Mouse (Mus musculus) thymus, postnatal 14 days (tissue): Measurements from ENCODE around the gene Slit3.

Source experiments
- DNase-seq: peaks from one replicate; pipeline ENCODE4 v3.0.0; 2021

The Slit3 gene

GRCm38 (mm10) chr11:35315449-35316028 lies 194.5 kb downstream of the Slit3 start:
- no peak for DNase-seq

GRCm38 (mm10) chr11:35317221-35317620 lies 196.2 kb downstream of the Slit3 start:
- no peak for DNase-seq

GRCm38 (mm10) chr11:35317775-35318432 lies 196.9 kb downstream of the Slit3 start:
- DNase-seq, result no peak

DNA sequence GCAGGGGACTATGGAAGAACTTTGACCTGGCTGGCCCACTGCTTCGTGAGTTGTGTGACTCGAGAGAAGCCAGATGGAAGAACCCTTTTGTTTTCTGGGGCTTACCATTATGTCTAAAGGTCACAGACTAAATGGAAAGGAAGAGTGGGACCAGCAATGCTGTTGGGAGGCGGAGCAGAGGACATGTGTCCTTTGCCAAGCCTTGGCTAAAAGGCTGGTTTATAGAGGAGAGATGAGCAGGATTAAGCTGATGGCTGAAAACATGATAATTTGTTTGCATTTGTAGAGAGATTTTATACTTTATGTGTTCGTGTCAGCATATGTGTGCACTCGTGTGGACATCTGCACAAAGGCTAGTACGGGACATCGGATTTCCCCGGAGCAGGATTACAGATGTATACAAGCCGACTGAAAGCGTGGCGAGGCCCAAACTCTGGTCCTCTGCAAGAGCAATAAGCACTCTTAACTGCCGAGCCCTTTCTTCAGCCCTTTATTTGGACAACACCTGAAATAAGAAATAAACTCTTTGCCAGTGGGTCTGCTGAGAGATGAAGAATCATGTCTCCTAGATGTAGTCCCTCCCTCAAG lies 197.5 kb downstream of the Slit3 start:
- DNase-seq, result no peak

GRCm38 (mm10) chr11:35320518-35320917 lies 199.5 kb downstream of the Slit3 start:
- DNase-seq, result no peak

DNA sequence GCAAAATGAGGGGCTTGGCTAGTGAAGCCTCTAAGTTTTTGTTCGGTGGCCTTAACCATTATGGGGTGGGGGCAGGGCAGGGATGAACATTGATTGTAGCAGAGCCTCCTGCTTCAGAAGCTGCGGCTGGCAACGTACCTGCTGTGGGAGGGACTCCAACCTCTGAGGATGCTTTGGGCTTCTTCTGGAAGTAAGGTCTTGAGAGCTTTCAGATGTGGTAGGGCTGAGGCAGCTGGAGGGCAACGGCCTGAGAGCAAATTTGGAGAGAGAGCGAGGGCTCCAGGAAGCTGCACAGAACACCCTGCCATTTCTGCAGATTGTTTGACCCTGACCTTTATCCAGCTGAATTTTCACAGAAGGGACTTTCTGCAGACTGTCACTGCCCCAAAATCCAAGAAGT lies 203.4 kb downstream of the Slit3 start:
- peak; percentile 64 for DNase-seq

GRCm38 (mm10) chr11:35325131-35325995 lies 204.3 kb downstream of the Slit3 start:
- peak; percentile 51 for DNase-seq

DNA sequence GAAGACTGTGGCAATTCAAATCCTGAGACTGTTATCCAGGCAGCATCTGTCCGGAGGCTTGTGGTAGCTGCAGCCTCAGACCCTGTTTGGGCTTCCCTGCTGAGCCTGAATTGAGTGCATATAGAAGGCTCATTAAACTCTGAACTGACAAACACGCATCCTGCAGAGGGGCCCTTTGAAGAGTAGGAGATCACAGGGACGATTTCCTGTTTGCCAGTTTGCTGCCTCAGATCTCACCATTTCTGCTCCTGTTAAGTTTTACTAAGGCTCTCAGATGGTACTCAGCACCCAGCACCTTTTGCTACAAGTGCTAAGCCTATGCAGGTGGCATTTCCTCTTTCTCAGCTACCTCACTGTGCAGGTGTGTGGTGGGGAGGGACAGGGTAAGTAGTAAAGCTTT lies 205.3 kb downstream of the Slit3 start:
- DNase-seq, result peak; percentile 75

GRCm38 (mm10) chr11:35327899-35328298 lies 206.9 kb downstream of the Slit3 start:
- no peak for DNase-seq

DNA sequence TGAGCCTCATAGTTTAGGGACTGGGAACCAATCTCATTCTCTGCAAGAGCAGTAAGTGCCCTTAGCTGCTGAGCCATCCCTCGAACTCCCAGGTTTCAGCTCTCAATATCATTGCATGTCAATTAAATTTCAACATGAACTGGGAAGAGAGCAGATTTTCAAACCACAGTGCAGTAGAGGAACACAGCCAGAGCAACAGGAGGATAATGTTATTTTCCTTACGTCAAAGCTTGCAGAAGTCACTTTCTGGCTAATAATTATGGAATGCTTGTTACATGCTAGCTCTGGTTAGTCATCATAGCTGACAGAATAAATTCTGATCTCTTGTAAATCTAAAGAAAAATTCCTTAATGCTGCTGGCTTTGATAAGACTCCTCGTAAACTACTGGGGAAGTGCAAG lies 210.5 kb downstream of the Slit3 start:
- no peak for DNase-seq

GRCm38 (mm10) chr11:35336558-35336957 lies 215.5 kb downstream of the Slit3 start:
- no peak for DNase-seq

- DNase-seq, result no peak
Observed at GRCm38 (mm10) chr11:35337493-35337892, 216.5 kb downstream of the Slit3 start.

GRCm38 (mm10) chr11:35337927-35338819 lies 217.1 kb downstream of the Slit3 start:
- no peak for DNase-seq

- DNase-seq, result no peak
Observed at GRCm38 (mm10) chr11:35340752-35341151, 219.7 kb downstream of the Slit3 start.

- no peak for DNase-seq
Observed at GRCm38 (mm10) chr11:35342486-35342885, 221.5 kb downstream of the Slit3 start.

GRCm38 (mm10) chr11:35345696-35346480 lies 224.9 kb downstream of the Slit3 start:
- DNase-seq, result no peak

GRCm38 (mm10) chr11:35348099-35348498 lies 227.1 kb downstream of the Slit3 start:
- DNase-seq, result no peak

DNA sequence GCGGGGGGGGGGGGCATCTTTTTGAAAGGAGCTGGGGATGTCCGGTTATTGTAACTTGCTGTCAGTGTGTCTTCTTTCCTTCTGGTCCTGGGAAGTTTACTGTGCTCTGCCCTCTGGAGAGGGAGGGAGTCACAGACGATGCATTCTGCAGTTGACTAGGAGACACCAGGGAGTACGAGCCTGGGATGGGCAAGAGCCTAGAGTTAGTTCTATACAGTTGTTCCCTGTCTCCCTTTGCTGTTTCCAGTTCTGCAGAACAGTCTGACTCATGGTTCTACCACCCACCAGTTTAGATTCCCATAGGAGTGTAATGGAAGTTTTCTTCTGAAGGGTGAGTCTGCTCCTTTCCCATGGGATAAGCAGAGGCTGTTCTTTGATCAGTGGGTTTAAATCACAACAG lies 229.9 kb downstream of the Slit3 start:
- DNase-seq, result no peak

DNA sequence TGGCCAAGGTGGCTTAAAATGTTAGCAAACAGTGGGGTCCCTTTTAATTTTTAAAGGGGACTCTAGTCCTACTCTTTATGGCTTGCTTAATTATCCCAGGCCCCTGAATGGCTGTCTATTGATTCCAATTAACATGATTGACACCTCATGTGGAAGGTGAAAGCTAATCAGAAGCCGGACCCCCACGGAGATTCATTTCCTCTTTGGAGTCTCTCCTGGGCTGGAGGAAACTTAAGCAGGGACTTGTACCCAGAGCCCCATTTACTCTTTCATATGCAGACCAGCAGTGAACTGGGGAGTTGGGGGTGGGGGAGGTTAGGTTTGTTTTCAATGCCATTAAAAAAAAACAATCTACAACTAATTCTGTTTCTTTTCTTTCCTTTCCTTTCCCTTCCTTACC lies 230.4 kb downstream of the Slit3 start:
- DNase-seq, result no peak

GRCm38 (mm10) chr11:35355811-35356210 lies 234.8 kb downstream of the Slit3 start:
- DNase-seq, result no peak

GRCm38 (mm10) chr11:35361071-35361470 lies 240.0 kb downstream of the Slit3 start:
- no peak for DNase-seq

DNA sequence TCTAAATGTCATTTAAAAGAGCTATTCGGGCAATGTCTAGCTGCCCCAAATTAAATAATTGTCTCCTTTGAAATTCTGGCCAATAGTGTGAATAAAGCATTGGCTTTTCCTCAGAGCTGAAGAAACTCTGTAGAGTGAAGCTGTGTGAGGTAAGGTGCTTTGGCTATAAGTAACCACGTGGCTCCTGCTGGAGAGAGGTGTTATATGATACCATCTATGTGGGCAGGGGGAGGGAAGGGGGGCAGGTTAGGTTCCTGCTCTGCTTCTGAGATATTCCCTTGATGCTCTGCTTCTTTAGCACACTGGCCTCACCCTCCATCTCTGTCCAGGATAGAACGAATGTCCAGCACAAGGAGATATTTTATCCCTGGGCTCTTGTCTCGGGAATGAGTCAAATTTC lies 242.0 kb downstream of the Slit3 start:
- DNase-seq, result no peak
